Mouse (Mus musculus): ENCODE measurements at regions not wholly inside any gene's neighbourhood (a gene's known extent, or its start where the extent isn't known, plus 50 kb on each side); places are given as distances from the start of the nearest gene placed in this dataset.

DNA sequence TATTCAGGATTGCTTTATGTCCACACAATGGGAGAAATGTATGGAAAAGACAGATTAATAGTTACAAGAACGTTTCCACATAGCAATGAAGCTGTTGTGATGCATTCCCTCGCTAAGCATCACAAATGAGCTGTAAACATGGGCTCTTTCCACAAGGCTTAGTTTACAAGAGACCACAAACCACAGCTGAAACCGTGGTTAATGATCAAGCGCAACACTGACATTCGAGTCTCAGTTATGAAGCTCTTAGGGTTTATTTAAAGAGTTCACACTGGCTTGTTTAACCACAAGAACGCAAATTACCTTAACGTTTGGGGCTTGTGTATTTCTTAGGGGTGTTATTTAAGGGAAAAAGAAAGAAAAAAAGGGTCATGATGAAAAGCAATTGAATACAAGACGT, 727.3 kb upstream of the Frg1 start:
- no peak for DNase-seq

DNA sequence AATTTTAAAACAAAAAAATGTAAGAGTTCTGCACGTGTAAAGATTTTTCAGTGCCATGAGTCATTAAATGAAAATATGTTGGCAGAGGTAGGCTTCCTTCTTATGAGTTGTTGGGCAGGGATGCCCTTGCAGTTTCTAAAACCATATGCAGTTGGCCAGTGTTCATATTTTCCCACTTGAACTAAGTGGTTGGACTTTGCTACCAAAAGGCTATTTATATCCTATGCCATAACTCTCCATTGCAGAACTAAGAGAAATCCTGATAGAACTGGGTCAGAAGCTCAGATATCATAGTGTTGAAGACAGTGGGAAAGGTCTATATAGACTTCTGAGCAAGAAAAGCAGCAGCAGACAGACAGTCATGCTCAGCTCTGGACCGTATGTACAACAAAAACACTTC, 690.7 kb upstream of the Frg1 start:
- DNase-seq: no peak

DNA sequence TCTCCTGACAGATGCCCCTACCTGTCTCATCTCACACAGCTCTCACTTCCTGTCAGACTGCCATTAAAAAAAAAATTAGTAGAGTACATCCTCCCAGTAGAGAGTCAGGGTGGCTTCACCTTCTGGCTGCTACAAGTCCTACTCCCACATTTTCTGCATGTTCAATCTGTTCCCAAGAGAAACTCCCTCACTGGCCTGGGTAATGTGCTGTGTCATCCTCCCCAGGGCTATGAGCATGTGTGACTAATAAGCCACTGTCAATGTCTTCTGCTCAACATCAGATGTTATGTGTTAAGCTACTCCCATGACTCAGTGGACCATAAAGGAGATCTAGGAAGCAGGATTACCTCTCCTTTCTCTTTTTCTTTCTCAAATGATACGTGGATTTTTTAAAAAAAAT, 652.4 kb upstream of the Frg1 start:
- no peak for DNase-seq

DNA sequence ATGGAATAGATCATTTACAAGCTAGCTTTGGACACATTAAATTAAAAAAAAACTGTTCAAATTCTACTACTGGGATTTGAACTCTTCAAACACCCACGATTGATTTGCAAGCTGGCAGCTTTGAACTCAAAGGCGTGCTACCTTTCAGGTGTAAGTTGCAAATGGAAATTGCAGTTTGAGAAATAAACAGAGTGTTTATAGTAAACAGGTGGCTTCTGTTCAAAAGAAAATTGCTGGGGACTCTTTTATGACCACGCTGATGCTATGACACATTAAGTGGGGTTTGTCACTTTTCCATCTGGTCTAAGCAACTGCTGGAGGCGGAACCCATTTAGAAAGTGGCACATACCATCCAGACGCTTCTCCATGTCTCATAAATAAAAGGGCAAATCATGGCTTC, 626.7 kb upstream of the Frg1 start:
- no peak for DNase-seq

DNA sequence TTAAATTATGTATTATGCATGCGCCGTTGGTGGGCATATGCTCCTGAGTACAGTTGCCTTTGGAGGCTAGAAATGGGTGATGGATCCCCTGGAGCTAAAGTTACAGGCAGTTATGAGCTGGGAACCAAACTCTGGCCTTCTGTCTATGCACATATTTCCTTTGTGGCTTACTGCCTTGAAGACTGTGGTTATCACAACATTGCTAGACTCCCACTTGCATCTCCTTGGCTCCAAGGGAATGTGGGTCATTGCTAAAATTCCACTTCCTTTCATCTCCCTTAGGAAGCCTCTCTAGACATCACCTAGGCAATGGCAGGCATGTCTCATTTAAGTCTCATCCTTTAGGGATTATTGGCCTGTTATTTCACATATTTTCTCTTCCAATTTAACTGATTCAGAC, 622.4 kb upstream of the Frg1 start:
- no peak for DNase-seq

- no peak for DNase-seq
Measured at GRCm38 (mm10) chr8:42026934-42027333, 610.1 kb upstream of the Frg1 start.

DNA sequence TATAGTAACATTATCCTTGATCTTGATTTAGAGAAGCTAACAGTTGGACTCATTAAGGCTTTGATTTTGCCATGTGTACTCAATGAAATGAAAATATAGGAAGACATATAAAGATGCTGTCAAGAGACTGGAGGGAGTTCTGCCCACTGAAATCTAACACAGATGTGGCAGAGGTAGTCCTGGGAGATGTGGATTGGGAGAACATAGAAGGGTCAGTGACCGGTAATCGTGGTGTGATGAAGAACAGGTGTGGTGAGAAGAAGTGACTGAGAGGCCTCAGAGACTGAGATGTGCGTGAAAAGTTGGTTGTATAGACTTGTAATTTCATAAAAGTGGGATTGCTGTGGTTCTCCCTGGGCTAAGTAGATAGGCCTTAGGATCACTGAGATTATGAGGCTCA, 600.9 kb upstream of the Frg1 start:
- DNase-seq: no peak

GRCm38 (mm10) chr8:42003170-42003569, 586.3 kb upstream of the Frg1 start:
- DNase-seq: no peak

DNA sequence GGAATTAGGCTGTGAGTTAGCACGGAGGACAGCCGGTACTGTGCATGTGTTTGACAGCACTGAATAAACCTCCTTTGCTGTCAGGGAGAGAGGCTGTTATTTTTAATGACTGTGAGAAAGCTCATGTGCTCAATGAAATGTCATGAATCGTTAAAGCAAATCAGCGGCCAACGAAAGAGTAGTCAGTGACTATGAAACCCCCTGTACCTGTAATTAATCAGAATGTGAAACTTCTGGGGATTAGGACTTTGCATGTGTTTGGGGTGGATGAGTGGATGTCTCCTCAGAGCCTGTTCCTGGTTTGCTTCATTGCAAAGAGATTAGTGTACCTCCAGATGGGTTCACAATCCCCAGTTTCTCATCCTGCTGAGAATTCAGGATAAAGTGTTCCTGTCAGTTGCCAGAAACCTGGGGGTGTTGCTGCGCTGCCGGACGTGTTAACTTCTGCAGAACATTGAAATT, 572.2 kb upstream of the Frg1 start:
- DNase-seq: no peak

DNA sequence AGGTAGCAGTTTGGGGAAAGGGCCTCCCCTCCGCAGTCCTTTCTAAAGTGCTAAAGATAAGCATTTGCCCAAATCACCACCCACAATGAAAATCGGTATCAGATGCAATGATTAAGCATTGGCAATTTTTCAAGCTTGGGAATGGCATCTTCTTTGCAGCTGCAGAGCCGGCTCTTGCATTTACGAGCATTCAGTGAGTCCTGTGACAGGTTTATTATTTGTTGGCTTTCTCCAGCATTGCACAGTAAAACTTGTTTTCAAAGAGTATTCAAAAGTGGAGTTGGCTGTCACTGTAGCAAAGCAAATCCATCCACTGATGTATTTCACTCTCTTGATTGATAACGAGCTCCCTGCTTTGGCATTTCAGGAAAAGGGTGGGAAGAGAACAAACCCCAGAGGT, 571.3 kb upstream of the Frg1 start:
- no peak for DNase-seq

DNA sequence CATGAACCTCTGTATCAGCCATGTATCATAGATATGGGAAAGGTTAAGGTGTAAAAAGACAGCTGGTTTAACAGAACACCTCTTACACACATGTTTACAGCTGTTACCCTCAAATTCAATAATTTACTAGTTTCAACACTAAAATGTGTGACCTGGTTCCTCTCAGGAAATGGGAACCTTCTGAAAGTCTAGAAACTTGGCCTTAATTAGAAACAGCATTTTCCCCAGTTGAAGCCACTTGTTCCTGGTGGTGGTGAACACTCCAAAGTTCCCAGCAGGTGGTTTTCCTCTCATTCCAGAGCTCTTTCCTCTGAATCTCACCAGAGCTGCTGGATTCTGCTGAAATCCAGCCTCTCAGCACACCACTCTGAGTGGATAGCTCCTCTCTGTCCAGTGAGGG, 570.5 kb upstream of the Frg1 start:
- DNase-seq: no peak

GRCm38 (mm10) chr8:41972416-41972815, 555.5 kb upstream of the Frg1 start:
- no peak for DNase-seq

- no peak for DNase-seq
Measured at GRCm38 (mm10) chr8:41970536-41970935, 553.7 kb upstream of the Frg1 start.

- no peak for DNase-seq
Measured at GRCm38 (mm10) chr8:41969408-41969807, 552.5 kb upstream of the Frg1 start.

DNA sequence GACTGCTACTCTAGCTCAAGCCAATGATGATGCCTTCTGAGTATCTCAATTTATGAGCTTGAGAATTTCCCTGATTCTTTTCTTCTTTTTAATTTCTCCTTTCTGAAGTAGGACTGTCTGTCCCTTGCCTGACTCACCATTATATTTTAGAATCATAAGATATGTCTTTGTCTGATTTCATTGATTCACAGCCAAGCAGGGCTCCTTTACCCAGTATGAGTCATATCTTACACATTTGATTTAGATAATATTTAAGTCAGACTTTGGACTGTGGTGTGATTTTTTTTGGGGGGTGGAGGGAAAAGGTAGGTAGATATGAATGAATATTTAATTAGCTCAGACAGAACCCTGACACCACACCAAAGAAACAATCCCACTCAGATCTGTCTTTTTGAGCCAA, 547.2 kb upstream of the Frg1 start:
- no peak for DNase-seq

- no peak for DNase-seq
Measured at GRCm38 (mm10) chr8:41956878-41957277, 540.0 kb upstream of the Frg1 start.

DNA sequence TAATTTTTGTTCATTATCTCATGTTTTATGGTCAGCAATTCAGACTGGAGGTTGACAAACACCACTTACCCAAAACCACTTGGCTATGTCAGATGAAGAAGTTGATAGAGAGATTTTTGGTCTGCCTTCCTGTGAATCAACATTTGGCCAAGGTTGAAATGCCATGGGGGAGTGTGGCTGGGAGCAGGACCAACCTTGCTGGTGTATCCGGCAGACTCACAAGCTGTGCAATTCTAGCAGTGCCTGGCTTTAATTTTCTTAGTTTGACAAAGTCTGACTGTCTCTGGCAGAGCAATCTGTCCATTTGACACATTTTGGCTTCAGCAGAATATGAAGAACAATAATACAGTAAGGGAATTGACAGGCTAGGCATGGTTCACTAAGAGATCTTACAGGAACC, 533.9 kb upstream of the Frg1 start:
- DNase-seq: no peak

- no peak for DNase-seq
Measured at GRCm38 (mm10) chr8:41939298-41939697, 522.4 kb upstream of the Frg1 start.

- no peak for DNase-seq
Measured at GRCm38 (mm10) chr8:41921106-41921505, 504.2 kb upstream of the Frg1 start.

DNA sequence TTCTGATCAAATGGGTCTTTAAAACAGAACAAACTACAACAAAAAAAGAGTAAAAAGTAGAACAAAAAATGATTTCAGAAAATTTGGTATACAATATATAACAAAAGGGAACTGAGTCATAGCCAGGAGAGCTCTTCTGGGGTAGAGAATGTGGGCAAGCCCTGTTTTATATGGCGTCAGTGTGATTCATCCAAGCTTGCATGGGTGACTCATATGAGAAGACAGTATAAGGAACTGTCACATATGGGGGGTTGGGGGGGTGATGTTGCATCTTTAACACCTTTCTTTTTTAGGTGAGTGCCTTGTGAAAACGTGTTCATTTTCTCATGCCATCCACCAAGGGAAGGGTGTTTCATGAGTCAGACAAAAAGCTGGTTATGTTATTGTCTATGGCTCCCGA, 503.7 kb upstream of the Frg1 start:
- DNase-seq: no peak

DNA sequence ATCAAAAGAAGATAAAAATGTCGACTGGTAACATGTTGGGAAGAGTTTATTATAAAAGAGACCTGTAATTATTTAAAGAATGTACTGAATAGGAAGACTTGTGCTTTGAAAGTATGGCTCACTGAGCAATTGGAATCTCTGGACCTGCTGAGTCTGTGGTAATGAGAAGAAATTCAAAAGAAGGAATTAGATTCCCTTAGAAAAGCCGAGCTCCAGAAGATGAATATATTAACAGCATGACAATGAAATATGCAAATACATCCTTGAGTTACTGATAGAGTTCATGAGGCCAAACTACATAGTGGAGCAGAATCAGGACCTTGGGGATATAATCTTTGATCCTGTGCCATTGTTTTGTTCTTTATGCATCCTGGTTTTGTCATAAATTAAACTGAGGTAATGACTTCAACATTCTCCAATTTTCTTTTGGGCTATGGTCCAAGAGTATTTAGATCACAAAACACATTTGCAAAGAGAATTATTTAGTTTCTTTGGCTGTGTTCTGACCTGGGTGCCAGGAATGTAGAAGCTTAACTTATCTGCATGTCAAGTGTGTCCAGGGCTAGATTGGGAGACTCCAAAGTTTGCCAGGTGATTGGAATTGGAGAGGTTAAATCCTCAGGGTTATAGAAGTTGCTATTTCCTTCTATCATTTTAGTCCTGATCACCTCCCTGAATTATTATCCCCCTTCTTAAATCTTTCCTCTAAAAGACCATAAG, 461.3 kb upstream of the Frg1 start:
- no peak for DNase-seq

GRCm38 (mm10) chr8:41869681-41870356, 452.9 kb upstream of the Frg1 start:
- DNase-seq: no peak

GRCm38 (mm10) chr8:41860918-41861317, 444.0 kb upstream of the Frg1 start:
- no peak for DNase-seq

- DNase-seq: no peak
Measured at GRCm38 (mm10) chr8:41831713-41832112, 414.8 kb upstream of the Frg1 start.

DNA sequence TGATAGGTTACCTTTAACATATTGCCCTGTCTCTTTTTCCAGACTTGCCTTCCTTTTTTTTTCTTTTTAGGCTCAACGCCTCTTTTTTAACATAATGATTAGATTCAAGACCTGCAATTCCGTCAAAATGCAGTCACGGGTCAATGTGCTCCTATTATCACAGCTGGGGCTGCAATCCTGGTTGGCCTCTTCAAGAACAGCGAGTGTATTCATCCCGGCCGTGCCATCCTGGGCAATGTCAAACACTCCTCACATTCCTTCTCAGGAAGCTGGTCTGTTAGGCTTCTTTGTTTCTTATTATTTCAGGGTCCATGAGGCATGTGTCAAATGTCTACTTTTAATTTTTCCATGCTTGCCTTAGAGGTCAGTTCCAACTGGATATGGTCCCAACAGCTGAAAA, 413.5 kb upstream of the Frg1 start:
- DNase-seq: no peak

Data from kidney, adult 18-20 months (tissue).